Mouse (Mus musculus) thymus, postnatal 25 days (tissue): ENCODE measurements around the gene Xrn1.
"Not testable (repeated sequence)": the region's sequence is repeated elsewhere in the genome, so short reads cannot be mapped to it uniquely, and the experiment has no call there.

ENCODE experiments used
- DNase-seq: peaks from one replicate; pipeline ENCODE4 v3.0.0; 2022

Gene Xrn1

GRCm38 (mm10) chr9:96056417-96057223 is 102.1 kb downstream of the Xrn1 start:
- no peak for DNase-seq

GRCm38 (mm10) chr9:96063083-96063802 is 108.7 kb downstream of the Xrn1 start:
- DNase-seq = no peak

GRCm38 (mm10) chr9:96063803-96064475 is 109.4 kb downstream of the Xrn1 start:
- DNase-seq = no peak

- no peak for DNase-seq
These were observed 112.9 kb downstream of the Xrn1 start for GRCm38 (mm10) chr9:96067507-96067906.

GRCm38 (mm10) chr9:96078752-96079315 is 124.3 kb downstream of the Xrn1 start:
- DNase-seq = no peak

- DNase-seq = no peak
These were observed 130.7 kb downstream of the Xrn1 start for GRCm38 (mm10) chr9:96085293-96085692.

- DNase-seq = no peak
These were observed 133.1 kb downstream of the Xrn1 start for GRCm38 (mm10) chr9:96087671-96088070.

- DNase-seq = not testable (repeated sequence)
These were observed 133.9 kb downstream of the Xrn1 start for GRCm38 (mm10) chr9:96088456-96088855.

- DNase-seq = not testable (repeated sequence)
These were observed 138.1 kb downstream of the Xrn1 start for GRCm38 (mm10) chr9:96092637-96093036.

GRCm38 (mm10) chr9:96093221-96093620 is 138.7 kb downstream of the Xrn1 start:
- no peak for DNase-seq

- DNase-seq = no peak
These were observed 139.8 kb downstream of the Xrn1 start for GRCm38 (mm10) chr9:96094341-96094740.

- no peak for DNase-seq
These were observed 140.6 kb downstream of the Xrn1 start for GRCm38 (mm10) chr9:96095192-96095591.

GRCm38 (mm10) chr9:96102846-96103245 is 148.3 kb downstream of the Xrn1 start:
- no peak for DNase-seq
